Mouse (Mus musculus): ENCODE measurements at regions not wholly inside any gene's neighbourhood (a gene's known extent, or its start where the extent isn't known, plus 50 kb on each side); places are given as distances from the start of the nearest gene placed in this dataset.

- peaks cover 6% of the 10 kb centered on the region for H3K9me3 ChIP-seq
- peaks cover 2% of the 10 kb centered on the region for H3K27me3 ChIP-seq (replicated peaks)
- no peaks in the 10 kb centered on the region for H3K36me3 ChIP-seq (replicated peaks; ENCODE audit: low read length)
- no peak overlapping the region for H3K4me3 ChIP-seq (replicated peaks)
- TF ChIP-seq FLI1 (IDR thresholded peaks at IDR 0.05; ENCODE audit: low read length) = no peak
- no peak for TF ChIP-seq GATA1 (IDR thresholded peaks at IDR 0.05; ENCODE audit: borderline replicate concordance, low read length)
- H3K4me1 ChIP-seq = peaks cover 15% of the 10 kb centered on the region
Measured at GRCm38 (mm10) chr9:40607941-40608340, 62.5 kb upstream of the Gm21915 start.

- Histone ChIP-seq H3K4me1 (no peaks in the 10 kb centered on the region; the same call in 1 of the 2 replicates), H3K27me3 (replicated peaks) (peaks cover 2% of the 10 kb centered on the region), H3K9me3 (peaks cover 8% of the 10 kb centered on the region), H3K4me3 (replicated peaks) (no peak overlapping the region), H3K36me3 (replicated peaks; ENCODE audit: low read length) (no peaks in the 10 kb centered on the region)
- no peak for TF ChIP-seq FLI1 (IDR thresholded peaks at IDR 0.05; ENCODE audit: low read length)
- TF ChIP-seq GATA1 (IDR thresholded peaks at IDR 0.05; ENCODE audit: borderline replicate concordance, low read length) = no peak
Measured at GRCm38 (mm10) chr9:40603521-40603920, 66.9 kb upstream of the Gm21915 start.

GRCm38 (mm10) chr9:40598431-40598831 lies 67.2 kb upstream of the Gramd1b start:
- peaks cover 8% of the 10 kb centered on the region for H3K9me3 ChIP-seq
- H3K27me3 ChIP-seq (replicated peaks) = no peaks in the 10 kb centered on the region
- no peaks in the 10 kb centered on the region for H3K36me3 ChIP-seq (replicated peaks; ENCODE audit: low read length)
- no peak overlapping the region for H3K4me3 ChIP-seq (replicated peaks)
- no peaks in the 10 kb centered on the region; the same call in 1 of the 2 replicates for H3K4me1 ChIP-seq
- TF ChIP-seq GATA1 (IDR thresholded peaks at IDR 0.05; ENCODE audit: borderline replicate concordance, low read length) = no peak
- no peak for TF ChIP-seq FLI1 (IDR thresholded peaks at IDR 0.05; ENCODE audit: low read length)

- H3K27me3 ChIP-seq (replicated peaks) = no peaks in the 10 kb centered on the region
- no peaks in the 10 kb centered on the region for H3K9me3 ChIP-seq
- H3K4me1 ChIP-seq = no peaks in the 10 kb centered on the region
- H3K36me3 ChIP-seq (replicated peaks; ENCODE audit: low read length) = no peaks in the 10 kb centered on the region
- no peak overlapping the region for H3K4me3 ChIP-seq (replicated peaks)
- TF ChIP-seq GATA1 (IDR thresholded peaks at IDR 0.05; ENCODE audit: borderline replicate concordance, low read length) (no peak), FLI1 (IDR thresholded peaks at IDR 0.05; ENCODE audit: low read length) (no peak)
Measured at GRCm38 (mm10) chr9:40587421-40587820, 56.2 kb upstream of the Gramd1b start.

- TF ChIP-seq GATA1 (IDR thresholded peaks at IDR 0.05; ENCODE audit: borderline replicate concordance, low read length) (no peak), FLI1 (IDR thresholded peaks at IDR 0.05; ENCODE audit: low read length) (no peak)
- H3K9me3 ChIP-seq = no peaks in the 10 kb centered on the region
- H3K4me1 ChIP-seq = peaks cover 5% of the 10 kb centered on the region; the same call in 1 of the 2 replicates
- no peak overlapping the region for H3K4me3 ChIP-seq (replicated peaks)
- no peaks in the 10 kb centered on the region for H3K27me3 ChIP-seq (replicated peaks)
- no peaks in the 10 kb centered on the region for H3K36me3 ChIP-seq (replicated peaks; ENCODE audit: low read length)
Measured at GRCm38 (mm10) chr9:40586581-40586980, 55.4 kb upstream of the Gramd1b start.

- H3K4me1 ChIP-seq = peaks cover 5% of the 10 kb centered on the region; the same call in 1 of the 2 replicates
- no peaks in the 10 kb centered on the region for H3K27me3 ChIP-seq (replicated peaks)
- no peak for TF ChIP-seq FLI1 (IDR thresholded peaks at IDR 0.05; ENCODE audit: low read length)
- TF ChIP-seq GATA1 (IDR thresholded peaks at IDR 0.05; ENCODE audit: borderline replicate concordance, low read length) = no peak
- H3K9me3 ChIP-seq = no peaks in the 10 kb centered on the region
- no peaks in the 10 kb centered on the region for H3K36me3 ChIP-seq (replicated peaks; ENCODE audit: low read length)
- no peak overlapping the region for H3K4me3 ChIP-seq (replicated peaks)
Measured at GRCm38 (mm10) chr9:40583554-40583953, 52.4 kb upstream of the Gramd1b start.

GRCm38 (mm10) chr9:40581854-40582253 lies 50.7 kb upstream of the Gramd1b start:
- Histone ChIP-seq H3K4me3 (replicated peaks) (no peak overlapping the region), H3K36me3 (replicated peaks; ENCODE audit: low read length) (no peaks in the 10 kb centered on the region), H3K9me3 (no peaks in the 10 kb centered on the region), H3K4me1 (peaks cover 9% of the 10 kb centered on the region; the same call in 1 of the 2 replicates), H3K27me3 (replicated peaks) (no peaks in the 10 kb centered on the region)
- TF ChIP-seq GATA1 (IDR thresholded peaks at IDR 0.05; ENCODE audit: borderline replicate concordance, low read length) = no peak
- no peak for TF ChIP-seq FLI1 (IDR thresholded peaks at IDR 0.05; ENCODE audit: low read length)

Data from megakaryocyte, embryonic 14.5 days (primary cell).